Mouse (Mus musculus) naive thymus-derived CD4-positive, alpha-beta T cell, adult 2 months (primary cell): ENCODE results near the gene Tbxa2r.
A peak's percentile ranks its signal among the peaks of the same experiment; 100 is the strongest.

Experiments
- DNase-seq: peaks from one replicate; pipeline ENCODE4 v3.0.0-alpha.2; 2011; ENCODE audit warnings: low read depth

Gene Tbxa2r

GRCm38 (mm10) chr10:81344421-81345161 lies 16.1 kb downstream of the Tbxa2r start:
- peak; percentile 66 for DNase-seq

- DNase-seq = no peak
Measured at GRCm38 (mm10) chr10:81345162-81345534, 16.6 kb downstream of the Tbxa2r start.

GRCm38 (mm10) chr10:81346453-81347067 lies 18.0 kb downstream of the Tbxa2r start:
- DNase-seq = peak; percentile 50

GRCm38 (mm10) chr10:81349146-81349545 lies 20.6 kb downstream of the Tbxa2r start:
- DNase-seq = peak; percentile 47

- no peak for DNase-seq
Measured at GRCm38 (mm10) chr10:81349961-81350350, 21.4 kb downstream of the Tbxa2r start.

- peak; percentile 98 for DNase-seq
Measured at GRCm38 (mm10) chr10:81350351-81351063, 22.0 kb downstream of the Tbxa2r start, which contains the start of gene Hmg20b. Gene Hmg20b, minus strand, starts transcription at chr10:81350480.

- DNase-seq = peak; percentile 80
Measured at GRCm38 (mm10) chr10:81351678-81352291, 23.3 kb downstream of the Tbxa2r start.

GRCm38 (mm10) chr10:81354738-81355477 lies 26.4 kb downstream of the Tbxa2r start:
- no peak for DNase-seq

- DNase-seq = no peak
Measured at GRCm38 (mm10) chr10:81355533-81355932, 27.0 kb downstream of the Tbxa2r start.

- no peak for DNase-seq
Measured at GRCm38 (mm10) chr10:81356352-81356990, 27.9 kb downstream of the Tbxa2r start.

GRCm38 (mm10) chr10:81356991-81357844 lies 28.7 kb downstream of the Tbxa2r start, which contains the start of gene Mfsd12:
Gene Mfsd12, plus strand, starts transcription at chr10:81357491.
- peak; percentile 93 for DNase-seq

GRCm38 (mm10) chr10:81358209-81358608 lies 29.7 kb downstream of the Tbxa2r start:
- no peak for DNase-seq

- no peak for DNase-seq
Measured at GRCm38 (mm10) chr10:81358841-81359240, 30.3 kb downstream of the Tbxa2r start.

GRCm38 (mm10) chr10:81360721-81361120 lies 32.2 kb downstream of the Tbxa2r start:
- DNase-seq = no peak

- DNase-seq = no peak
Measured at GRCm38 (mm10) chr10:81362336-81362949, 33.9 kb downstream of the Tbxa2r start.

GRCm38 (mm10) chr10:81363436-81364346 lies 35.2 kb downstream of the Tbxa2r start:
- DNase-seq = no peak

GRCm38 (mm10) chr10:81364666-81365065 lies 36.1 kb downstream of the Tbxa2r start:
- DNase-seq = no peak

- no peak for DNase-seq
Measured at GRCm38 (mm10) chr10:81365073-81365472, 36.5 kb downstream of the Tbxa2r start.
